Mouse (Mus musculus) liver, embryonic 14.5 days (tissue): Measurements from ENCODE around the gene Etfrf1. TPM values are rescaled to one million over a fixed set of nuclear protein-coding genes. Genes with fewer than 3 reads are reported as not detected.

Source experiments
- ATAC-seq: fragments of 200-750 bp; cut with Nextera tagmentation; 2 replicates; pipeline ENCODE4 v1.8.0; 2017; ENCODE audit warnings: moderate number of reproducible peaks, mild to moderate bottlenecking, moderate library complexity; ENCODE audit not compliant: insufficient read depth
- DNase-seq, 3 experiments: peaks; one replicate each; pipeline ENCODE4 v3.0.0-alpha.2; 2012 to 2013; ENCODE audit warnings: low read depth in 3 of 3, low spot score in 3 of 3
- H3K27ac ChIP-seq: fragments of 300-500 bp; sonication (generic); 2 replicates; pipeline ENCODE4 v1.5.1; 2014; ENCODE audit warnings: moderate library complexity, mild to moderate bottlenecking, control low read depth, inconsistent platforms
- H3K27me3 ChIP-seq: fragments of 300-500 bp; sonication (generic); 2 replicates; pipeline ENCODE4 v1.6.1; 2014; ENCODE audit warnings: mild to moderate bottlenecking, low read length, moderate library complexity; ENCODE audit not compliant: control insufficient read depth, insufficient read depth
- H3K36me3 ChIP-seq: fragments of 300-500 bp; sonication (generic); replicated peaks from 2 replicates; pipeline ENCODE4 v1.6.1; 2014; ENCODE audit warnings: low read depth; ENCODE audit not compliant: control insufficient read depth, insufficient read depth
- H3K4me1 ChIP-seq, 2 experiments: fragments of 200-500 bp in 1 of 2; fragments of 300-500 bp in 1 of 2; sonication (generic) in 1 of 2; replicated peaks; 2 replicates each; pipeline ENCODE4 v1.6.1; 2012 to 2014; ENCODE audit warnings: antibody characterized with exemption in 1 of 2, inconsistent platforms in 1 of 2, low read length in 1 of 2; ENCODE audit not compliant: control insufficient read depth in 2 of 2, insufficient read depth in 2 of 2
- H3K4me2 ChIP-seq: fragments of 300-500 bp; sonication (generic); 2 replicates; pipeline ENCODE4 v1.6.1; 2014; ENCODE audit warnings: low read depth, mild to moderate bottlenecking, control low read depth, moderate library complexity
- H3K4me3 ChIP-seq, 2 experiments: fragments of 200-500 bp in 1 of 2; fragments of 300-500 bp in 1 of 2; sonication (generic) in 1 of 2; 2 replicates each; pipeline ENCODE4 v1.5.1; 2012 to 2014; ENCODE audit warnings: low read depth in 2 of 2, low read length in 2 of 2, mild to moderate bottlenecking in 2 of 2, control low read depth in 1 of 2, inconsistent platforms in 1 of 2, moderate library complexity in 1 of 2; ENCODE audit not compliant: insufficient read depth in 1 of 2
- H3K9ac ChIP-seq: fragments of 300-500 bp; sonication (generic); replicated peaks from 2 replicates; pipeline ENCODE4 v1.6.1; 2014; ENCODE audit warnings: mild to moderate bottlenecking, control low read depth, moderate library complexity
- H3K9me3 ChIP-seq: fragments of 300-500 bp; sonication (generic); 2 replicates; pipeline ENCODE4 v1.6.1; 2016; ENCODE audit warnings: low read length, mixed read lengths; ENCODE audit not compliant: control insufficient read depth
- CTCF ChIP-seq: IDR thresholded peaks from 2 replicates; pipeline ENCODE4 v1.5.1; 2016; ENCODE audit warnings: antibody characterized with exemption, low read depth, control low read depth
- EP300 ChIP-seq: IDR thresholded peaks from 2 replicates; pipeline ENCODE4 v1.6.1; 2016; ENCODE audit warnings: antibody characterized with exemption, low read depth
- WGBS: fragments of 180-500 bp; shearing (Covaris S2); extraction: QIAGEN DNeasy Blood & Tissue Kit; methylation state at CpG from one replicate; pipeline ENCODE4 v1.1.7; 2014; ENCODE audit not compliant: insufficient replicate concordance; 5-methylcytosine and 5-hydroxymethylcytosine counted together
- polyA plus RNA-seq, 2 experiments: library from polyadenylated mRNA; depleted of rRNA in 1 of 2; stranded (reverse) in 1 of 2; unstranded in 1 of 2; fragments of >200 nt; fragmentation: Nextera tagmentation in 1 of 2; extraction: Ambion mirVana in 1 of 2; gene quantifications; 2 replicates each; pipeline versions ENCODE4 v1.2.1 to v1.2.3; 2012 to 2014

The Etfrf1 gene
- polyA plus RNA-seq, 2 experiments: 7.2 to 12.3 TPM

- Histone ChIP-seq H3K9ac (no peak overlapping the region), H3K4me2 (no peak overlapping the region), H3K27ac (no peak overlapping the region), H3K4me3 (no peak overlapping the region), H3K36me3 (peaks cover 13% of the 10 kb centered on the region), H3K9me3 (no peaks in the 10 kb centered on the region), H3K27me3 (no peaks in the 10 kb centered on the region), H3K4me1 (no peaks in the 10 kb centered on the region)
- TF ChIP-seq CTCF: no peak
- WGBS: 82% methylated on average over 3 of the region's 3 CpGs
- ATAC-seq: no peak
- no peak for DNase-seq
Observed at GRCm38 (mm10) chr6:145226296-145226695, 15.4 kb downstream of the Etfrf1 start.

- 81% methylated on average over 1 of the region's 1 CpGs for WGBS
- no peaks in the 10 kb centered on the region for H3K4me1 ChIP-seq
- H3K27ac ChIP-seq: no peak overlapping the region
- H3K27me3 ChIP-seq: no peaks in the 10 kb centered on the region
- H3K4me3 ChIP-seq: no peak overlapping the region
- DNase-seq (no peak), ATAC-seq (no peak)
- no peaks in the 10 kb centered on the region for H3K9me3 ChIP-seq
- peaks cover 12% of the 10 kb centered on the region for H3K36me3 ChIP-seq
- no peak for TF ChIP-seq EP300
- no peak for TF ChIP-seq CTCF
- H3K4me2 ChIP-seq: no peak overlapping the region
- no peak overlapping the region for H3K9ac ChIP-seq
Observed at GRCm38 (mm10) chr6:145234391-145234790, 23.5 kb downstream of the Etfrf1 start.

- Histone ChIP-seq H3K9ac (no peak overlapping the region), H3K9me3 (no peaks in the 10 kb centered on the region), H3K4me2 (no peak overlapping the region), H3K27me3 (no peaks in the 10 kb centered on the region), H3K36me3 (peaks cover 15% of the 10 kb centered on the region), H3K4me1 (no peaks in the 10 kb centered on the region), H3K27ac (no peak overlapping the region), H3K4me3 (no peak overlapping the region)
- DNase-seq: no peak
- no peak for ATAC-seq
- WGBS: 82% methylated on average over 6 of the region's 6 CpGs
- TF ChIP-seq EP300: no peak
- no peak for TF ChIP-seq CTCF
Observed at GRCm38 (mm10) chr6:145235367-145235766, 24.4 kb downstream of the Etfrf1 start.

- no peak overlapping the region for H3K27ac ChIP-seq
- no peaks in the 10 kb centered on the region for H3K27me3 ChIP-seq
- ATAC-seq: no peak
- 71% methylated on average over 4 of the region's 4 CpGs for WGBS
- peaks cover 15% of the 10 kb centered on the region for H3K36me3 ChIP-seq
- H3K9ac ChIP-seq: no peak overlapping the region
- H3K4me2 ChIP-seq: no peak overlapping the region
- H3K4me3 ChIP-seq: no peak overlapping the region
- TF ChIP-seq EP300 (no peak), CTCF (no peak)
- H3K9me3 ChIP-seq: no peaks in the 10 kb centered on the region
- no peak for DNase-seq
- no peaks in the 10 kb centered on the region for H3K4me1 ChIP-seq
Observed at GRCm38 (mm10) chr6:145237148-145237547, 26.2 kb downstream of the Etfrf1 start.

GRCm38 (mm10) chr6:145240285-145240684 lies 29.4 kb downstream of the Etfrf1 start:
- H3K4me1 ChIP-seq: no peaks in the 10 kb centered on the region
- DNase-seq (no peak), ATAC-seq (no peak)
- no peaks in the 10 kb centered on the region for H3K9me3 ChIP-seq
- WGBS: 81% methylated on average over 6 of the region's 6 CpGs
- H3K27ac ChIP-seq: no peak overlapping the region
- H3K4me3 ChIP-seq: no peak overlapping the region
- H3K36me3 ChIP-seq: peaks cover 23% of the 10 kb centered on the region
- H3K27me3 ChIP-seq: no peaks in the 10 kb centered on the region
- TF ChIP-seq CTCF: no peak
- TF ChIP-seq EP300: no peak
- no peak overlapping the region for H3K9ac ChIP-seq
- no peak overlapping the region for H3K4me2 ChIP-seq
